Mouse (Mus musculus) olfactory bulb, adult 2 months (tissue): Measurements from ENCODE around the gene Edar.

Experiments
- CTCF ChIP-seq: fragments of 200-500 bp; IDR thresholded peaks from 2 replicates; pipeline ENCODE4 v1.5.1; 2012; ENCODE audit warnings: low read depth, mild to moderate bottlenecking, low read length, moderate library complexity; ENCODE audit not compliant: insufficient read depth
- POLR2A ChIP-seq: fragments of 200-500 bp; IDR thresholded peaks from 2 replicates; pipeline ENCODE4 v1.6.1; 2012; ENCODE audit warnings: mild to moderate bottlenecking, low read depth, low read length, moderate library complexity; ENCODE audit not compliant: insufficient read depth

DNA sequence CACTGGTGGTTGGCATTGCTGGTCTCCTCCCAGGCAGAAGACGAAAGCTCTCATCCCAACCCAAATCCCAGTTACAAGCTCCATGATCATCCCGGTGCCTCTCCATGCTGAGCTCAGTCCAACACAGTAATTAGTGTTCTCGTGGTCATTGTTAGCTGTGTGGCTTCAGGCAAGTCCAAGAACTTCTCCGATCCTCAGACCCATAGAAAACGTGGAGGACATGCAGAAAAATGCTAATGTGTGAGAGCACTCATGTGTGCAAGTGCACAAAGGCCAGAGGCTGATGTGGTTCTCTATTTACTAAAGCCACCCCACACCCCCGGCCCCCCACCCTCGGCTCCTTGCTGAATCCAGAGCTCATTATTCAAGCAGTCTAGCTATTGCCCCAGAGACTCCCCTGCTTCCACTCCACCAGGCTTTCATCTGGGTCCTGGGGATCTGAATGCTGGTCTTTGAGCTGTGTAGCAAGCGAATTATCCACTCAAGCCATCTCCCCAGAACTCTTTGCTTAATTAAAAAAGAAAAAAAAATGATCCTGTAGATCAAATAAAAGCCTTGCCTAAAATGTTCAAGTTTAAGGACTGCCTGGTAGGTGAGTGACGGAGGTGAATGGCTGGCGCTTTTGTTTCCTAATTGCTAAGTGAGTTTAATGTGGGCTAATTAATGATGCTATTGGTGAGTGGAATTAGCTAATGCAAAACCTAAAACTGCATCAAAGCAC is 2.7 kb downstream of the Edar start:
- TF ChIP-seq CTCF (no peak), POLR2A (no peak)
